Mouse (Mus musculus): Measurements from ENCODE around the gene Ehd1. TPM values are rescaled to one million over a fixed set of nuclear protein-coding genes. Genes with fewer than 3 reads are reported as not detected.
A peak's percentile ranks its signal among the peaks of the same experiment; 100 is the strongest.

Gene Ehd1
- total and polyA plus RNA-seq, 3 experiments = 65.9 to 105 TPM; not detected in 1

DNA sequence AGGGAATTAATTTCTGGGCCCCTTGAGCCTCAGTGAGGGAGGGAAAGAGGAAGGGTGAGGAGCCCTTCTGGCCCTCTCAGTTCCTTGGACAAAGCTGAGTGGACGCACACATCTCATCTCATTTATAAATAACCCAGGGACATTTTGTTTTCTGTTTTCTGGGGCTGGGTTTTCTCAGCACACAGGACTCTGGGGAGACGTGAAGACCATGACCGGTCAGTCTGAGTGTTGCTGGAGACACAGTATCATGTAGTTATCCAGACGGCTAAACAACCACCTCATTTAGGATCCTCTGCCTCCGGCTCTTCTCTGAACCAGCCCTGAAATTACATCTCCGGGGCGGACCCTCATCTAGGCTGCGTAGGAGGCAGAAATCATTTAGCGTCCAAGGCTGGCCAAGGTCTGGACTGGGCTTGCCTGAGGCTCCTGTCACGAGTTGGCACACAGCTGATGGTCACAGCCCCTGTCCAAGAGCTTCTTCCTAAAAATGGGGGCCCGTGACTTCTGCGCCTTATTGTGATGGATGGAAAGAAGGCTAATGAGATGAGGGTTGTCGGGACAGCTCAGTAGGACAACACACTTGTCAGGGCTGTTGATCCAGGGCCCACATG, 2.4 kb upstream of the Ehd1 start:
- H3K4me1 ChIP-seq (ENCODE audit: control insufficient read depth in 1 of 2, insufficient read depth in 2 of 2, low read length in 2 of 2) = peaks cover 5 to 21% of the 10 kb centered on the region in 2 experiments
- TF ChIP-seq SIN3A (IDR thresholded peaks at IDR 0.05; ENCODE audit: low read length) (no peak), KAT2A (conservative IDR thresholded peaks at IDR 0.05; ENCODE audit: low read depth, low read length) (no peak), HCFC1 (IDR thresholded peaks at IDR 0.05; ENCODE audit: low read depth, low read length) (no peak), ETS1 (IDR thresholded peaks at IDR 0.05; ENCODE audit: low read depth, low read length) (no peak), MAFK (IDR thresholded peaks at IDR 0.05; ENCODE audit: borderline replicate concordance, low read depth, low read length) (no peak), MXI1 (IDR thresholded peaks at IDR 0.05; ENCODE audit: low read depth, low read length) (no peak), POLR2AphosphoS2 (IDR thresholded peaks at IDR 0.05; ENCODE audit: low read length) (no peak)
- H3K27ac ChIP-seq (ENCODE audit: control insufficient read depth, low read depth, low read length) = no peak overlapping the region

DNA sequence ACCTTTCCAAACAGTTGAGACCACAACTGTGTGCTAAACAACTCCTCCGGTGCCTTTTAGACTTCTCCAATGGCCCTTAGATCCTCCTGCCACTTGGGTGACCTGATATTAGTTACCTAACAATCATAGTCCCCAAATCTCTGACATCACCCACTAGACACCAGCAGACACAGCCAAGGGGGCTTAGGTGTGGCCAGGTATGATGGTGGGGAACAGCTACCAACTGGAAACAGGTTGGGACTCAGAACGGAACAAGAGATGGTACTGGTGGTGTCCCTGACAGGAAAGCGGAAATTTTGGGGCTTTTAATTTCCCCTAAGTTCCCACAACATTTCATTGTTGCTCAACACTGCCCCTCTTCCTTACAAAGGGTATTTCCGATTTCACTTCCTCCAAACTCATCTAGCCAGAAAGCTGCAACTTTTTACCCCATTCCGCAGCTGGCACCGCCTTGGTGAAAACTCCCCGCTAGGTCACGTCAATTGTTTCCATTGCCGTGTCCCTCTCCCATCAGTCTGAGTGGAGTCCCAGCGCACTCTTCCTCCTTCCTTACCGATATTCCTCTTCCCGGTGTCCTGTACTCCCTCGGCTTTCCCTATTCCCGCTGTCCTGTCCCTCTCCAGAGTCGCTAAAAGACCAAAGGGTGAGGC, 660 bp upstream of the Ehd1 start:
- peaks cover 0 to 25% of the 10 kb centered on the region in 2 experiments; a peak in 3 of 4 replicates for H3K36me3 ChIP-seq (ENCODE audit: control insufficient read depth in 1 of 2, insufficient read depth in 2 of 2, low read length in 2 of 2)
- peak overlapping the region; percentile 78 for H3K9ac ChIP-seq (ENCODE audit: control insufficient read depth, low read depth, low read length, poor library complexity, severe bottlenecking)
- peak; percentile 75 for DNase-seq (ENCODE audit: low read depth, low spot score)
- H3K27ac ChIP-seq (ENCODE audit: control insufficient read depth, low read depth, low read length) = peak overlapping the region; percentile 56
- H3K79me2 ChIP-seq (ENCODE audit: control insufficient read depth, insufficient read depth, low read length, poor library complexity) = peaks cover 44% of the 10 kb centered on the region
- TF ChIP-seq CHD1 (IDR thresholded peaks at IDR 0.05; ENCODE audit: low read depth, low read length) = 0 out of 2 replicates have a peak, but pooled peaks have one; percentile 81
- TF ChIP-seq BHLHE40 (IDR thresholded peaks at IDR 0.05; ENCODE audit: borderline replicate concordance, low read depth, low read length) = 0 out of 2 replicates have a peak, but pooled peaks have one; percentile 25
- no peak for TF ChIP-seq E2F4 (IDR thresholded peaks at IDR 0.05; ENCODE audit: borderline replicate concordance, low read depth, low read length)
- TF ChIP-seq CTCF (IDR thresholded peaks at IDR 0.05 in 2 of 3, conservative IDR thresholded peaks at IDR 0.05 in 1 of 3; ENCODE audit: control insufficient read depth in 1 of 3, insufficient read depth in 1 of 3, low read depth in 2 of 3, low read length in 3 of 3, poor library complexity in 1 of 3, severe bottlenecking in 1 of 3) = peak in 1 of 3 experiments; percentile 29; a peak in 2 of 6 replicates
- TF ChIP-seq NELFE (IDR thresholded peaks at IDR 0.05; ENCODE audit: low read depth, low read length) = peak; percentile 8; the same call in 1 of the 2 replicates
- H3K9me3 ChIP-seq (replicated peaks; ENCODE audit: insufficient read depth, low read length) = no peaks in the 10 kb centered on the region
- H3K27me3 ChIP-seq (ENCODE audit: control insufficient read depth in 1 of 2, insufficient read depth in 2 of 2, low read length in 2 of 2) = no peaks in the 10 kb centered on the region
- peaks cover 12 to 34% of the 10 kb centered on the region in 2 experiments for H3K4me1 ChIP-seq (ENCODE audit: control insufficient read depth in 1 of 2, insufficient read depth in 2 of 2, low read length in 2 of 2)
- peak overlapping the region; percentile 52 to 69 for H3K4me3 ChIP-seq (ENCODE audit: control insufficient read depth in 1 of 2, insufficient read depth in 1 of 2, low read depth in 2 of 2, low read length in 2 of 2)

More for the DNA sequence above, 2.4 kb upstream of the Ehd1 start:
- no peak for DNase-seq (ENCODE audit: low read depth, low spot score)
- Histone ChIP-seq H3K9me3 (replicated peaks; ENCODE audit: insufficient read depth, low read length) (no peaks in the 10 kb centered on the region), H3K27me3 (ENCODE audit: control insufficient read depth in 1 of 2, insufficient read depth in 2 of 2, low read length in 2 of 2) (no peaks in the 10 kb centered on the region), H3K36me3 (ENCODE audit: control insufficient read depth in 1 of 2, insufficient read depth in 2 of 2, low read length in 2 of 2) (peaks cover 0 to 14% of the 10 kb centered on the region in 2 experiments; a peak in 2 of 4 replicates), H3K79me2 (ENCODE audit: control insufficient read depth, insufficient read depth, low read length, poor library complexity) (peaks cover 29% of the 10 kb centered on the region), H3K9ac (ENCODE audit: control insufficient read depth, low read depth, low read length, poor library complexity, severe bottlenecking) (no peak overlapping the region), H3K4me3 (ENCODE audit: control insufficient read depth in 1 of 2, insufficient read depth in 1 of 2, low read depth in 2 of 2, low read length in 2 of 2) (no peak overlapping the region)
